Mouse (Mus musculus): ENCODE data around the gene Camta1. TPM values are rescaled to one million over a fixed set of nuclear protein-coding genes. Genes with fewer than 3 reads are reported as not detected.
A peak's percentile ranks its signal among the peaks of the same experiment; 100 is the strongest.

The Camta1 gene
- total RNA-seq, 2 experiments from 2014 or later, result 234 to 244 TPM

- no peak for DNase-seq (ENCODE audit: low spot score)
- intact Hi-C loops (cut with DNase I), result no loop called here
Observed at GRCm38 (mm10) chr4:151088819-151089218, 772.9 kb downstream of the Camta1 start.

- intact Hi-C loops (cut with DNase I), result no loop called here
- no peak for DNase-seq (ENCODE audit: low spot score)
Observed at GRCm38 (mm10) chr4:151087358-151087757, 774.3 kb downstream of the Camta1 start.

- intact Hi-C loops (cut with DNase I), result no loop called here
- no peak for DNase-seq (ENCODE audit: low spot score)
Observed at GRCm38 (mm10) chr4:151083027-151083426, 778.6 kb downstream of the Camta1 start.

- intact Hi-C loops (cut with DNase I), result no loop called here
- DNase-seq (ENCODE audit: low spot score), result no peak
Observed at GRCm38 (mm10) chr4:151081977-151082376, 779.7 kb downstream of the Camta1 start.

- no peak for DNase-seq (ENCODE audit: low spot score)
- intact Hi-C loops (cut with DNase I), result no loop called here
Observed at GRCm38 (mm10) chr4:151081355-151081754, 780.3 kb downstream of the Camta1 start.

GRCm38 (mm10) chr4:151074817-151075216 is 786.9 kb downstream of the Camta1 start:
- intact Hi-C loops (cut with DNase I), result no loop called here
- DNase-seq (ENCODE audit: low spot score), result no peak

GRCm38 (mm10) chr4:151073108-151073744 is 788.5 kb downstream of the Camta1 start:
- peak; percentile 23 for DNase-seq (ENCODE audit: low spot score)

GRCm38 (mm10) chr4:151070962-151071361 is 790.7 kb downstream of the Camta1 start:
- intact Hi-C loops (cut with DNase I), result no loop called here

More at GRCm38 (mm10) chr4:151073108-151073744, 788.5 kb downstream of the Camta1 start:
- intact Hi-C loops (cut with DNase I), result loop anchor here (1.0 kb wide), 1 partner anchor 66 kb away; no protein-coding TSS in a partner anchor

GRCm38 (mm10) chr4:151068751-151069150 is 792.9 kb downstream of the Camta1 start:
- intact Hi-C loops (cut with DNase I), result no loop called here
- no peak for DNase-seq (ENCODE audit: low spot score)

More at GRCm38 (mm10) chr4:151070962-151071361, 790.7 kb downstream of the Camta1 start:
- no peak for DNase-seq (ENCODE audit: low spot score)

GRCm38 (mm10) chr4:151059566-151059965 is 802.1 kb downstream of the Camta1 start:
- DNase-seq (ENCODE audit: low spot score), result no peak
- intact Hi-C loops (cut with DNase I), result no loop called here

GRCm38 (mm10) chr4:151058634-151059033 is 803.0 kb downstream of the Camta1 start:
- no peak for DNase-seq (ENCODE audit: low spot score)
- intact Hi-C loops (cut with DNase I), result no loop called here

- peak; percentile 97 for DNase-seq (ENCODE audit: low spot score)
- intact Hi-C loops (cut with DNase I), result no loop called here
Observed at GRCm38 (mm10) chr4:151057347-151058321, 804.0 kb downstream of the Camta1 start, which contains the start of gene Vamp3. Gene Vamp3 (minus strand): TSS chr4:151057963.

GRCm38 (mm10) chr4:151051162-151051561 is 810.5 kb downstream of the Camta1 start:
- intact Hi-C loops (cut with DNase I), result no loop called here
- no peak for DNase-seq (ENCODE audit: low spot score)

GRCm38 (mm10) chr4:151046524-151046923 is 815.2 kb downstream of the Camta1 start:
- DNase-seq (ENCODE audit: low spot score), result no peak
- intact Hi-C loops (cut with DNase I), result no loop called here

GRCm38 (mm10) chr4:151044944-151045570 is 816.6 kb downstream of the Camta1 start:
- no peak for DNase-seq (ENCODE audit: low spot score)
- intact Hi-C loops (cut with DNase I), result no loop called here

GRCm38 (mm10) chr4:151044037-151044943 is 817.4 kb downstream of the Camta1 start, which contains the start of gene Per3:
Gene Per3 (minus strand): TSS chr4:151044665.
- intact Hi-C loops (cut with DNase I), result no loop called here
- DNase-seq (ENCODE audit: low spot score), result peak; percentile 98

GRCm38 (mm10) chr4:151043281-151043680 is 818.4 kb downstream of the Camta1 start:
- peak; percentile 42 for DNase-seq (ENCODE audit: low spot score)
- intact Hi-C loops (cut with DNase I), result no loop called here

GRCm38 (mm10) chr4:151041506-151041905 is 820.2 kb downstream of the Camta1 start:
- intact Hi-C loops (cut with DNase I), result no loop called here
- DNase-seq (ENCODE audit: low spot score), result no peak

GRCm38 (mm10) chr4:151037800-151038199 is 823.9 kb downstream of the Camta1 start:
- DNase-seq (ENCODE audit: low spot score), result no peak
- intact Hi-C loops (cut with DNase I), result no loop called here
